Mouse (Mus musculus) heart, adult 11 months (tissue): Measurements from ENCODE around the gene Dedd.

Source experiments
- DNase-seq: peaks from one replicate; pipeline ENCODE4 v3.0.0; 2022

Dedd gene

GRCm38 (mm10) chr1:171319748-171320147 is 9.2 kb upstream of the Dedd start:
- DNase-seq: peak; percentile 71

GRCm38 (mm10) chr1:171320151-171320550 is 8.8 kb upstream of the Dedd start:
- DNase-seq: peak; percentile 90

- DNase-seq: no peak
Measured at GRCm38 (mm10) chr1:171321415-171321814, 7.5 kb upstream of the Dedd start.

GRCm38 (mm10) chr1:171322012-171322411 is 6.9 kb upstream of the Dedd start:
- peak; percentile 80 for DNase-seq

GRCm38 (mm10) chr1:171325571-171325970 is 3.4 kb upstream of the Dedd start:
- peak; percentile 25 for DNase-seq

GRCm38 (mm10) chr1:171326588-171326987 is 2.4 kb upstream of the Dedd start:
- DNase-seq: peak; percentile 59

GRCm38 (mm10) chr1:171328244-171328643 is 701 bp upstream of the Dedd start:
- DNase-seq: peak; percentile 36

- DNase-seq: no peak
Measured at GRCm38 (mm10) chr1:171329433-171330215, 679 bp downstream of the Dedd start.

GRCm38 (mm10) chr1:171330216-171330560 is 1.2 kb downstream of the Dedd start:
- no peak for DNase-seq

- DNase-seq: no peak
Measured at GRCm38 (mm10) chr1:171342262-171343207, 13.6 kb downstream of the Dedd start.

- DNase-seq: no peak
Measured at GRCm38 (mm10) chr1:171343922-171344677, 15.2 kb downstream of the Dedd start.

- DNase-seq: no peak
Measured at GRCm38 (mm10) chr1:171344715-171345114, 15.8 kb downstream of the Dedd start.

GRCm38 (mm10) chr1:171345225-171346094 is 16.5 kb downstream of the Dedd start, which contains the start of the genes Nit1 and Pfdn2:
Gene Nit1, minus strand, starts transcription at chr1:171345646.
Gene Pfdn2, plus strand, starts transcription at chr1:171345670.
- peak; percentile 99 for DNase-seq

GRCm38 (mm10) chr1:171346095-171346450 is 17.1 kb downstream of the Dedd start:
- DNase-seq: no peak

GRCm38 (mm10) chr1:171348665-171349064 is 19.7 kb downstream of the Dedd start:
- no peak for DNase-seq

GRCm38 (mm10) chr1:171349210-171349609 is 20.3 kb downstream of the Dedd start:
- DNase-seq: no peak

- DNase-seq: no peak
Measured at GRCm38 (mm10) chr1:171355812-171356340, 26.9 kb downstream of the Dedd start.

- DNase-seq: no peak
Measured at GRCm38 (mm10) chr1:171356814-171357213, 27.9 kb downstream of the Dedd start.

GRCm38 (mm10) chr1:171358421-171358820 is 29.5 kb downstream of the Dedd start:
- DNase-seq: no peak

GRCm38 (mm10) chr1:171360253-171360652 is 31.3 kb downstream of the Dedd start:
- no peak for DNase-seq

- DNase-seq: peak; percentile 99
Measured at GRCm38 (mm10) chr1:171360656-171361055, 31.7 kb downstream of the Dedd start, which contains the start of gene Klhdc9. Gene Klhdc9, minus strand, starts transcription at chr1:171360798.
